Mouse (Mus musculus): ENCODE measurements around the gene Ncbp2. TPM values are rescaled to one million over a fixed set of nuclear protein-coding genes. Genes with fewer than 3 reads are reported as not detected.
A peak's percentile ranks its signal among the peaks of the same experiment; 100 is the strongest.

The Ncbp2 gene
- polyA plus RNA-seq, 1 experiment from 2014 or later, result 148 TPM

DNA sequence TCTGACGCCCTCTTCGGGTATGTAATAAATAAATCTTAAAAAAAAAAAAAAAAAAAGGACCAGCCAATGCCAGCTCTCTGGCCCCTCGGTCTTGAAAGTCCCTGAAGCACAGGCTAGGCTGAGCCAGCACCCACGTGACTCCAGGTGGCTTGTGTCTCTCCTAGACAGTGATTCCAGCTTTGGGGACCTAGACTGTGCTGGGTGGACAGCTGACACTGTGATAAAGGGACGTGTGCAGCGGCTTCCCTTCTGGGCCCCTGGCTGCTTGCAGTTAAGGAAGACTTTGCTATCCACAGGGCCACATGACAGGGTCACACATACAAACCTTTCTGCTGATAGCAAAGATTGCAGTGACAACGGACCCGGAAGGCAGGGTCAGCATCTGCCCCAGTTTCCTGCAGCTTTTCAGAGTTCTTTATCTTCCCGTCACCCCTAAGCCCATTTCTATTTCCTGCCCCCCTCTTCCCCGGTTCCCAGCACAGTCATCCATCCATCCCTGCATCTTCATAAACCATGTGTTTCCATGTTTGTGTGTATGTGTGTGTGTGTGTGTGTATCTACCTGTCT is 37.9 kb upstream of the Ncbp2 start:
- Histone ChIP-seq H3K4me2 (replicated peaks; ENCODE audit: low read depth, low read length) (no peak overlapping the region), H3K4me3 (ENCODE audit: low read depth, low read length) (no peak overlapping the region), H3K9ac (ENCODE audit: low read depth, low read length) (no peak overlapping the region), H3K27ac (ENCODE audit: low read depth, low read length) (no peak overlapping the region), H3K36me3 (ENCODE audit: control insufficient read depth, insufficient read depth, low read length) (no peaks in the 10 kb centered on the region), H3K27me3 (ENCODE audit: control insufficient read depth, insufficient read depth, low read length) (no peaks in the 10 kb centered on the region), H3K4me1 (replicated peaks; ENCODE audit: control insufficient read depth, insufficient read depth, low read length) (no peaks in the 10 kb centered on the region), H3K9me3 (ENCODE audit: control insufficient read depth, low read length) (no peaks in the 10 kb centered on the region)
- DNase-seq (ENCODE audit: low spot score), result no peak
- 84% methylated on average over 10 of the region's 10 CpGs for WGBS
- no peak for ATAC-seq (ENCODE audit: low FRiP score)

DNA sequence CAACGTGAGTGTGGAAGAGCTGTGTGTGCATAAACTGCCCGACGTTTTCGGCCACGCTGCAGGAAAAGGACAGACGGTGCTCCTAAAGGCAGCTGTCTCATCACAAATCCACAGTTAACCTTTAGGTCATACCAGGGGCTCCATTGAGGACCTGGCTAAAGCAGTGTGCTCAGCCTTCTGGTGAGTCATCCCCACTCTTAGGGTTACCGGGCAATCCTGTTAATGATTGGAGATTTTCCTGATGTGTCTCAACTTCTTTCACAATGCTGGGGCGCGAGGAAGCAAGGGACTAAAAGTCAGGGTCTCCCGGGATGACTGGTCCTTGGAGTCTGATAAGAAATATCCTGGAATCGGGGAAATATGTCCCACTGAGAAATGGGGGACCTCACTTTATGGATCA is 30.5 kb upstream of the Ncbp2 start:
- no peak overlapping the region for H3K4me3 ChIP-seq (ENCODE audit: low read depth, low read length)
- H3K36me3 ChIP-seq (ENCODE audit: control insufficient read depth, insufficient read depth, low read length), result no peaks in the 10 kb centered on the region
- 63% methylated on average over 11 of the region's 11 CpGs for WGBS
- DNase-seq (ENCODE audit: low spot score), result no peak
- no peak overlapping the region for H3K9ac ChIP-seq (ENCODE audit: low read depth, low read length)
- H3K4me2 ChIP-seq (replicated peaks; ENCODE audit: low read depth, low read length), result no peak overlapping the region
- no peak for ATAC-seq (ENCODE audit: low FRiP score)
- H3K9me3 ChIP-seq (ENCODE audit: control insufficient read depth, low read length), result no peaks in the 10 kb centered on the region
- no peak overlapping the region for H3K27ac ChIP-seq (ENCODE audit: low read depth, low read length)
- H3K4me1 ChIP-seq (replicated peaks; ENCODE audit: control insufficient read depth, insufficient read depth, low read length), result no peaks in the 10 kb centered on the region
- no peaks in the 10 kb centered on the region for H3K27me3 ChIP-seq (ENCODE audit: control insufficient read depth, insufficient read depth, low read length)

DNA sequence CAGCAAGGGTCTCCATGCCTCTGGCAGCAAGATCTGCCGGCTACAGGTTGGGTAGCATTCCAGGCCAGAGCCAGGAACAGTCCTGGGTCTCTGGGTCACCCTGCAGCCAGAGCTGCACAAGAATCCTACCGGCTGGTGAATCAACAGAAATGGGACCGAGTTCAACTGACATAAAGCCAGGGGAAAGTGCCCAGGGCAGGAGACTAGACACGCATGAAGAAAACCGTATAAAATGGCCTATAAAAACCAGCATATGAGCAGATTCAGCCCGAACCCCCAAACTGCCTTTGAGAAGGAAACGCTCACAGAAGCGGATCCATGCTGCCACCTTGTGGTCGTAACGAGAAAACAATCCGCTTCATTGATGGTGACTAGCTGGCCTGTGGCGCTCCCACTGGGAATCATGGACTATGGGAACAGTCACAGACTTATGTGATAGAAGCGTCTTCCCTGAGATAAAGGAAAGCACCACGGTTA is 30.0 kb upstream of the Ncbp2 start:
- ATAC-seq (ENCODE audit: low FRiP score), result no peak
- WGBS, result 6% methylated on average over 14 of the region's 14 CpGs
- no peak overlapping the region for H3K9ac ChIP-seq (ENCODE audit: low read depth, low read length)

DNA sequence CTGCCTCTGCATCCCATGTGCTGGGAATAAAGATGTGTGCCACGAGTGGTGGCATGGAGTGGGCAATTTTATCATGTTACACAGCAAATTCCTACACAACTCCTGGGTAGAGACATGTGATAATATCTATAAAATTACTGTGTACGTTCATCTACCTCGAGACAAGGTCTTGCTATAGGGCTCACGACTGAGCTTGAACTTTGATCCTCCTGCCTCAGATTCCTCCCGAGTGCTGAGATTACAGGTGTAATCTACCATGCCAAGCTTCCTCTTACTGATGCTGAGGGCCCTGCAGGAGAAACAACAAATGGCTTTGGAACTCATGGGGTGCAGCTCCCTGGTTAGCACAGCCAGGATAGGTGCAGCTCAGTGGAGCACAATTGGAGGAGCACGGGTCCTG is 23.9 kb upstream of the Ncbp2 start:
- Histone ChIP-seq H3K9me3 (ENCODE audit: control insufficient read depth, low read length) (no peaks in the 10 kb centered on the region), H3K4me2 (replicated peaks; ENCODE audit: low read depth, low read length) (no peak overlapping the region), H3K36me3 (ENCODE audit: control insufficient read depth, insufficient read depth, low read length) (no peaks in the 10 kb centered on the region), H3K4me3 (ENCODE audit: low read depth, low read length) (no peak overlapping the region), H3K4me1 (replicated peaks; ENCODE audit: control insufficient read depth, insufficient read depth, low read length) (no peaks in the 10 kb centered on the region), H3K9ac (ENCODE audit: low read depth, low read length) (no peak overlapping the region), H3K27me3 (ENCODE audit: control insufficient read depth, insufficient read depth, low read length) (no peaks in the 10 kb centered on the region), H3K27ac (ENCODE audit: low read depth, low read length) (no peak overlapping the region)
- ATAC-seq (ENCODE audit: low FRiP score) (no peak), DNase-seq (ENCODE audit: low spot score) (no peak)
- WGBS, result 83% methylated on average over 6 of the region's 6 CpGs

More for the DNA sequence above, 30.0 kb upstream of the Ncbp2 start:
- Histone ChIP-seq H3K4me1 (replicated peaks; ENCODE audit: control insufficient read depth, insufficient read depth, low read length) (no peaks in the 10 kb centered on the region), H3K4me2 (replicated peaks; ENCODE audit: low read depth, low read length) (0 out of 2 replicates have a peak overlapping the region, but pooled peaks have one; percentile 7), H3K27me3 (ENCODE audit: control insufficient read depth, insufficient read depth, low read length) (no peaks in the 10 kb centered on the region), H3K9me3 (ENCODE audit: control insufficient read depth, low read length) (no peaks in the 10 kb centered on the region), H3K36me3 (ENCODE audit: control insufficient read depth, insufficient read depth, low read length) (no peaks in the 10 kb centered on the region), H3K27ac (ENCODE audit: low read depth, low read length) (no peak overlapping the region), H3K4me3 (ENCODE audit: low read depth, low read length) (no peak overlapping the region)
- DNase-seq (ENCODE audit: low spot score), result peak; percentile 93

DNA sequence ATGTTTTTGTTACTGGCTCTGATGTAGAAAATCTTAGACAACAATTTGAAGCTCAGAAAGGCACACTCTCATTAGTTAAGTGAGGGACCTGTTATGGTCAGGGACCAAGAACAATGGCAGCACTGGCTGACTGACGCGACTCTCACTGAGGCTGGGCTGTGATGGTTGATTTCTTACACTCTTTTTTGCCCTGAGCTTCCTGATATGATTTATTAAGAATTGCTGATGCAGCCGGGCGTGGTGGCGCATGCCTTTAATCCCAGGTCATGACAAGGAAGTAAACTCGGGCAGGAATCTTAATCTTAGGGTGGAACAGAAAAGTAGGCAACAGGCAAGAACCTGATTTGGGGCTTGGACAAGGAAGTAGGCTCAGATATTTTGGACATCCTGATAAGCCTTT is 22.2 kb upstream of the Ncbp2 start:
- H3K9me3 ChIP-seq (ENCODE audit: control insufficient read depth, low read length), result no peaks in the 10 kb centered on the region
- no peaks in the 10 kb centered on the region for H3K36me3 ChIP-seq (ENCODE audit: control insufficient read depth, insufficient read depth, low read length)
- H3K4me1 ChIP-seq (replicated peaks; ENCODE audit: control insufficient read depth, insufficient read depth, low read length), result no peaks in the 10 kb centered on the region
- H3K27me3 ChIP-seq (ENCODE audit: control insufficient read depth, insufficient read depth, low read length), result no peaks in the 10 kb centered on the region
- DNase-seq (ENCODE audit: low spot score) (no peak), ATAC-seq (ENCODE audit: low FRiP score) (no peak)
- H3K4me3 ChIP-seq (ENCODE audit: low read depth, low read length), result no peak overlapping the region
- WGBS, result 82% methylated on average over 6 of the region's 6 CpGs
- no peak overlapping the region for H3K9ac ChIP-seq (ENCODE audit: low read depth, low read length)
- H3K27ac ChIP-seq (ENCODE audit: low read depth, low read length), result no peak overlapping the region
- no peak overlapping the region for H3K4me2 ChIP-seq (replicated peaks; ENCODE audit: low read depth, low read length)

DNA sequence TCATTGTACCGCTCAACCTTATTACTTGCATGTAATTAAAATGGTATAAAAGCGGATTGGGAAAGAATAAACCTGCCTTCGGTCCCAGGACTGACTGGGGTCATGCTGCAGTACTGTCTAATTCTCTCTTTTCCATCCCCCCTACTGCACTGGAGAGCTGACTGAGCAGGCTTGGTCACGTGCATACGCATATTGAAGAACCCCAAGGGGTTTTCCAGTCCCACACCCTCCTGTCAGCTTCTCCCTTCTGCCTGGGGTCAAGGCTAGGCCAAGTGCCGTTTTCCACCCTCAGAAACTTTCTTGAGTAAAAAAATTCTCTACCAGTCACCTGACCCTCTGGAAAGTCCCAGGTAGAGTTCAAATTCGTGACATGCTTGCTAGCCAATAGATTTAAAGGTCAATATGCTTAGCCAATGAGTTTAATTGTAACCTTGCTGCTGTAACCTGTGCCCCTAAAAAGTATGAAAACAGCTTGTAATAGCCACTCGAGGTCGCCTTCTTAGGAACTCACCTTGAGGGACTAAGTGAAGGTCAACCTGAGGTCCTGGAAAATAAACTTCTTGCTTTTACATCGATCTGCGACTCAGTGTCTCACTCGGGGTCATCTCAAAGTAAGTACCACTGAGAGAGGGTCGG is 21.6 kb upstream of the Ncbp2 start:
- H3K4me2 ChIP-seq (replicated peaks; ENCODE audit: low read depth, low read length), result no peak overlapping the region
- no peak overlapping the region for H3K9ac ChIP-seq (ENCODE audit: low read depth, low read length)
- H3K27me3 ChIP-seq (ENCODE audit: control insufficient read depth, insufficient read depth, low read length), result peaks cover 2% of the 10 kb centered on the region; the same call in 1 of the 2 replicates
- ATAC-seq (ENCODE audit: low FRiP score), result no peak
- H3K9me3 ChIP-seq (ENCODE audit: control insufficient read depth, low read length), result no peaks in the 10 kb centered on the region
- H3K4me1 ChIP-seq (replicated peaks; ENCODE audit: control insufficient read depth, insufficient read depth, low read length), result no peaks in the 10 kb centered on the region
- no peak overlapping the region for H3K4me3 ChIP-seq (ENCODE audit: low read depth, low read length)
- DNase-seq (ENCODE audit: low spot score), result no peak
- 82% methylated on average over 13 of the region's 13 CpGs for whole genome bisulfite sequencing
- H3K36me3 ChIP-seq (ENCODE audit: control insufficient read depth, insufficient read depth, low read length), result no peaks in the 10 kb centered on the region
- H3K27ac ChIP-seq (ENCODE audit: low read depth, low read length), result no peak overlapping the region

DNA sequence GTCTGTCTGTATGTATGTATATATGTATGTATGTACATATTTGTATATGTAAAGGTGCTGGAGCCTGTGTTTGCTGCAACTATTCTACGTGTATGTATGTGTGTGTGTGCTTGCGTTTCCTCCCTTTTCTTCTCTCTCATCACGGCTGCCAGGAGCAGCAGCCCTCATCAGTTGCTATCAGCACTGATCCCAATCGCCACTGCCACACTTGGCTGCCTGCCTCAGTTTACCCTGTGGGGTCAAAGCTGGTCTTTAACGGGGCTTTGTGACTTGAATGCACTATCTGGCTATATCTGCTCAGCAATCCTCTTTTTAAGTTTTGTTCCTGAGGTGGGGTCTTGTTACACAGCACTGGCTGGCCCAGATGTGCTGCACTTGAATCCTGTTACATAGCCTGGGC is 20.9 kb upstream of the Ncbp2 start:
- Histone ChIP-seq H3K4me2 (replicated peaks; ENCODE audit: low read depth, low read length) (no peak overlapping the region), H3K36me3 (ENCODE audit: control insufficient read depth, insufficient read depth, low read length) (no peaks in the 10 kb centered on the region), H3K27me3 (ENCODE audit: control insufficient read depth, insufficient read depth, low read length) (peaks cover 2% of the 10 kb centered on the region; the same call in 1 of the 2 replicates), H3K4me3 (ENCODE audit: low read depth, low read length) (no peak overlapping the region), H3K27ac (ENCODE audit: low read depth, low read length) (no peak overlapping the region), H3K9me3 (ENCODE audit: control insufficient read depth, low read length) (no peaks in the 10 kb centered on the region), H3K9ac (ENCODE audit: low read depth, low read length) (no peak overlapping the region), H3K4me1 (replicated peaks; ENCODE audit: control insufficient read depth, insufficient read depth, low read length) (no peaks in the 10 kb centered on the region)
- no peak for ATAC-seq (ENCODE audit: low FRiP score)
- DNase-seq (ENCODE audit: low spot score), result no peak
- 83% methylated on average over 5 of the region's 5 CpGs for WGBS

DNA sequence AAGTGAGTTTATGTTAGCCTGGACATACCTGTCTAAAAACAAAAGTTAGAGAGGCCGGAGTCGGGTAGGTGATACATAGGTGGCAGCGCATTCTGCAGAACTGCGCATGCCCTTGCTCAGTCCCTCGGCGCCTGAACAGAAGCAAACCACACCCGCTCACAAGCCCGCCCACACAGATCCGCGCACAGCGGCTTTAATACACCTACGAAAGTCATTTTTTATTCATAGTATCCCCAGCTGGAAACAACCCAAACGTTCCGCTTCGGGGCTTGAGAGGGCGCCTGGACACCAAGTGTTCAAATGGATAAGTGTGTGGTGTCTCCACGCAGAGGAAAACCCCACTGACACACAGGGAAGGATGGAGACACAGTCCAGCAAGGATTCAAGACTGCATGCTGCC is 17.0 kb upstream of the Ncbp2 start:
- 60% methylated on average over 17 of the region's 17 CpGs for WGBS
- Histone ChIP-seq H3K27ac (ENCODE audit: low read depth, low read length) (no peak overlapping the region), H3K9ac (ENCODE audit: low read depth, low read length) (no peak overlapping the region), H3K36me3 (ENCODE audit: control insufficient read depth, insufficient read depth, low read length) (no peaks in the 10 kb centered on the region), H3K27me3 (ENCODE audit: control insufficient read depth, insufficient read depth, low read length) (peaks cover 18% of the 10 kb centered on the region), H3K4me1 (replicated peaks; ENCODE audit: control insufficient read depth, insufficient read depth, low read length) (peaks cover 5% of the 10 kb centered on the region; the same call in 1 of the 2 replicates), H3K9me3 (ENCODE audit: control insufficient read depth, low read length) (no peaks in the 10 kb centered on the region), H3K4me2 (replicated peaks; ENCODE audit: low read depth, low read length) (no peak overlapping the region), H3K4me3 (ENCODE audit: low read depth, low read length) (no peak overlapping the region)
- ATAC-seq (ENCODE audit: low FRiP score), result no peak
- DNase-seq (ENCODE audit: low spot score), result no peak

DNA sequence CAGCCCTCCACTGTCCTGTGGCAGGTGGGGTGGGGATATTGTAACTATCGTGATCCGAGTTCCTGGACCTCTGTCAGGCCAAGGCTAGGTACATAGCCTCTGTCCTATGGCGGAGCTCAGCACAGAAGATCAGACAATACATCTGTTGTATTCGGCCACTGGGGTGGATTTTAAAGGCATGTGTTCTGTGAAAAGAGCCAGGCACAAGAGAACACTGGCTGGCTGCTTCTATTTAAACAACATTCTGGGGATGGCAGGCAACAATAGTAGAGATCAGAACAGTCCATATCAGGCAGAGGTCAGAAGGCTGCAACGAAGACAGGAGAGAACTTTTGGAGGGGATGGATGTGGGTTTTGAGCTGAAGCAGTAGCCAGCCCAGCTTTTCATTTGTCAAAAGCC is 16.1 kb upstream of the Ncbp2 start:
- H3K27me3 ChIP-seq (ENCODE audit: control insufficient read depth, insufficient read depth, low read length), result peaks cover 20% of the 10 kb centered on the region
- H3K27ac ChIP-seq (ENCODE audit: low read depth, low read length), result peak overlapping the region; percentile 95
- no peaks in the 10 kb centered on the region for H3K9me3 ChIP-seq (ENCODE audit: control insufficient read depth, low read length)
- H3K36me3 ChIP-seq (ENCODE audit: control insufficient read depth, insufficient read depth, low read length), result no peaks in the 10 kb centered on the region
- H3K4me1 ChIP-seq (replicated peaks; ENCODE audit: control insufficient read depth, insufficient read depth, low read length), result peaks cover 5% of the 10 kb centered on the region; the same call in 1 of the 2 replicates
- ATAC-seq (ENCODE audit: low FRiP score) (peak; percentile 10; the same call in 1 of the 2 replicates), DNase-seq (ENCODE audit: low spot score) (peak; percentile 31)
- H3K4me3 ChIP-seq (ENCODE audit: low read depth, low read length), result no peak overlapping the region
- no peak overlapping the region for H3K9ac ChIP-seq (ENCODE audit: low read depth, low read length)
- 28% methylated on average over 5 of the region's 5 CpGs for WGBS
- no peak overlapping the region for H3K4me2 ChIP-seq (replicated peaks; ENCODE audit: low read depth, low read length)

Measured in hindbrain, embryonic 11.5 days (tissue).